Mouse (Mus musculus) neutrophil, adult 5-6 weeks (primary cell): Measurements from ENCODE around the gene Tmem219. TPM values are rescaled to one million over a fixed set of nuclear protein-coding genes. Genes with fewer than 3 reads are reported as not detected.

Experiments
- ATAC-seq: fragments of 151-379, 151-347 bp; 2 replicates; pipeline ENCODE4 v1.8.0; 2017; ENCODE audit warnings: mild to moderate bottlenecking, moderate TSS enrichment; ENCODE audit not compliant: insufficient number of reproducible peaks, poor library complexity, low FRiP score, severe bottlenecking; ENCODE audit errors: extremely low read depth
- total RNA-seq: library from RNA; stranded (forward); fragments of 200-1000 nt; gene quantifications from 2 replicates; pipeline ENCODE4 v1.2.3, GENCODE M21; 2017

The Tmem219 gene
- total RNA-seq = 32.3 and 32.6 TPM in 2 replicates

- no peak for ATAC-seq
Observed at GRCm38 (mm10) chr7:126922624-126923060, at the start of gene Tmem219. Tmem219 (minus strand) TSS chr7:126922917.

- no peak for ATAC-seq
Observed at GRCm38 (mm10) chr7:126967361-126967760, 44.6 kb upstream of the Tmem219 start.

- ATAC-seq = no peak
Observed at GRCm38 (mm10) chr7:126965568-126965967, 42.9 kb upstream of the Tmem219 start.

GRCm38 (mm10) chr7:126963548-126964286 lies 41.0 kb upstream of the Tmem219 start:
- ATAC-seq = no peak

DNA sequence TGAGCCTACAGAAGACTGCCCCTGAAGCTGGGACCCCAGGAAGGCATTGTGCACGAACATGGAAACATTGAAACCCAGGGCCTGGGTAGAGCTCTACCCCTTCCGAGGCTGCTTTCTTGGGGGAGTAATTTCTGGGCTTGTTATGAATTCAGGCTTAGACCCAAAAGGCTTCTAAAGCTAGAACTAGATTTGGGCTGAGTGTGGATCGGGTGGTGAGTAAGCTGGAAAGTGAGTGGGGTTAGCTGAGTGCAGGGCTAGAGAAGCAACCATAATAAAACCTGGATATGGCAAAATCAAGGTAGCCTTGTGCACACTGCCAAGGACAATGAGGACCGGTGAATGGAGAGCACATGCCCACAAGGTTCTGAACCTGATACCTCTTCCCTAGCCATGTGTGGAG lies 39.2 kb upstream of the Tmem219 start:
- no peak for ATAC-seq

GRCm38 (mm10) chr7:126961095-126961494 lies 38.4 kb upstream of the Tmem219 start:
- no peak for ATAC-seq

DNA sequence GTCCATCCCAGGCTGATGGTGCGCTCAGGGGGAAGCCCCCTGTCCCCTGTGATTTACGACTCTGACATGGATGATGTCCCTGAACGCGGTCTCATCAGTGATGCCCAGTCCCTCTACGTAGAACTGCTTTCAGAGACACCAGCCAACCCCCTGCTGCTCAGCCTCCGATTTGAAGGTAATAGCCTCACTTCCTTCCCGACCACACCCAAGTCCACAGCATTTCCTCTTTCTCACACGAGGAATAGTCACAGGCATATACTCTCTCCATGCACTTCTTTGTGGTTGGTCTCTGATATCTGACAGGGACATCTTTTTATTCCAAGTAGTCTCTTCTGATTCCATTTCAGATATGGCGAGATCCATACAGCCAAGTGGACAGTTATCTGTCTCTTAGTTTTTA lies 37.1 kb upstream of the Tmem219 start:
- no peak for ATAC-seq

DNA sequence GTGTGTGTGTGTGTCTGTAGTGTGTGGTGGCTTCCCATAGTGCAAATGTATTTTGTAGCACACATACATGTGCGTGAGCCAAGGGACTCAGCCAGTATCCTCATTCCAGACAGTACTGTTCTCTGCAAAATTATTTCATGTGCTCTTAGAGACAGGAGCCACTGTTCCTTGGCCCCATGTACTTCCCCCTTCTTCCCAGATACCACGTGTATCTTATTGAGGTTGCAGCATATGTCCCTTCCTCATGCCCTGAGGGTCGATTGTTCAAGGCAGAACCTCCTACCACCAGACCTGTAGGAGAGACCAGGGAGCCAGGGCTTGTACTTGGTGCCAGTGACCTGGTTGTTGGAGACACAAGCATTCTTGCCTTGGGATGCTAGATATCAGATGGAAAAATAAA lies 32.4 kb upstream of the Tmem219 start:
- no peak for ATAC-seq

DNA sequence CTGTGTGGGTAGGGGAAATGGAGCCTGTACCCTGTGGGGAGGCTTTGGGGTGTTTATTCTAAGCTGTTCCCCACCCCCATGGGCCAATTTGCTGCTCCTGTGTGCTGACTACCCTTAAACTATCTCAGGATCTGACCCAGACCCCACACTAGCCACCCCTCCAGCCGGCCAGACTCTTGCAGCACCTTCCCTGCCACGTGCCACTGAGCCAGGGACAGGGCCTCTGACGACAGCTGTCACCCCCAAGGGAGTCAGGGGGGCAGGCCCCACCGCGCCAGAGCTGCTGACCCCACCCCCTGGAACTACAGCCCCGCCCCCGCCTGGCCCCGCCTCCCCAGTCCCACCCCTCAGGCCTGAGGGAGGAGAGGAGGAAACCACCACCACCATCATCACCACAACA lies 29.9 kb upstream of the Tmem219 start:
- no peak for ATAC-seq

DNA sequence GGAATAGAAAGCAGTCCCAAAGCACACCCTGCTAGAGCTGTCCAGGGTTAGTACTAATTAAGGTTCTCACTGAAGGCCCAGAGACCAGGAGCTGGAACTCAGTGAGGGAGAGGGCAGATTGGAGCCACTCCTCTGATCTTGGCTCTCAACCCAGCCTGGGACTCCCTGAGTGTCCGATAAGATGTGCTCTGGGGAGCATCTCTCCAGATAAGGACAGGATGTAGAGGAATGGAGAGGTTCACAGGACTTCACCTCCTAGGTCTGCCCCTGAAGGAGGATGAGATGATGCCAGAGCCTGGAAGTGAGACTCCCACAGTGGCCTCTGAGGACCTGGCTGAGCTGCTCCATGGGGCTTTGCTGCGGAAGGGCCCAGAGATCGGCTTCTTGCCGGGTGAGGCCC lies 29.0 kb upstream of the Tmem219 start:
- ATAC-seq = no peak

- ATAC-seq = no peak
Observed at GRCm38 (mm10) chr7:126950647-126951615, 28.2 kb upstream of the Tmem219 start.

DNA sequence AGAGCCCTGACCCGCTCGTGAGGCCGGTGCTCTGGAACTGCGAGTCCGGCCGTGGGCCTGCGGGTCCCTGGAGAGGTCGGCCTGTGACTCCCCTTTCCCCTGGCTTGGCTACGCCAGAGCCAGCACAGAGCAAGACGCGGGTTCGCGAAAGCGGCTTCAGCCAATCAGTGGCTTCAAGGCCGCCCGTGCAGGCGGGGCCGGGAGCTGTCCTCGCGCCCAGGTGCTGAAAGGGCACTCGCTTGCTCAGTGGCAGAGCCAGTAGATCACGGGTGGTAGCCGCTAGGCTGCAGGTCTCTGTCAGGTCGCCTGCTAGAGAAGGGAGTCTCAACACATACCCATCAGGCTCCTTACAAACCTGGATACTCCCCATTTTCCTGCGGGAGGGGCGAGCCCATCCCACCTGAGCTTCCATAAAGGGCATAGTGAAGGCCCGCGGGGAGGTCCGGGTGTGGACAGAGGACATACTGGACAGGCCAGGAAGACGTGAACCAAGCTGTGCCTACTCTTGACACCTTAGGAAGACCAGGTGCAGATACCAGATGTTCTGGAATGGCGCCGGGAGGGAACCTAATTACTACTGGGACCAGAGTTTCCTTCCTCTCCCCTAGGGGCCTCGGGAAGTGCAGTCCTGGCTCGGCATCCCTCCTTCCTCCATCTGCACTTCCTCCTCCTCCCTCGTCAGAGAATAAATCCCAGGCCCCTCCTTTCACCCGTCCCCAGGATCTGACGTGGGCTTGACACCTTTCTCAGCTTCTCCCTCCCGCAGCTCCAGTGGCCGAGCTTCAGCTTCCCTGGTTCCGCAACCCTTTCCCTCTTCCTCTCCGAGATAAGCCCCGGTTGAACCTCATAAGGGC lies 27.3 kb upstream of the Tmem219 start, which contains the start of gene Sez6l2:
Sez6l2 (plus strand) TSS at position 771 of the 854 bp plus-strand sequence.
- peak; percentile 65 for ATAC-seq

DNA sequence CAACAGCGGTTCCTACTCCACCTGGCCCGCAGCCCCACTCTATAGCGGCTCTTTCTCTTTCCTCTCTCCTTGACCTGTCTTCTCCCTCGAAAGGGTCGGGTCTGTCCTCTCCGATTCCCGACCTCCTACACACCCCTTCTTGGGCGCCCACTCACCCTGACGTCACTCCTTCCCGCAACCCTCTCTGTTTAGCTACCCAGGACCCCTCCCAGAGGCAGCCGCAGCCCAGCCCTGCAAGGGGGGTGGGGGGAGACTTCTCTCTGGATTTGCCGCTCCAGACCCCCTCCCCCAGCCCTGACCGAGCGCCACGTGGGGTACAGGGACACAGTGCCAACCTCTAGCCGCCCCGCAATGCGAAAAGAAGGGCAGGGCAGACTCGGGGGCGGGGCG lies 26.7 kb upstream of the Tmem219 start, which contains the start of gene Asphd1:
Asphd1 (minus strand) TSS at position 180 of the 390 bp plus-strand sequence.
- ATAC-seq = no peak

DNA sequence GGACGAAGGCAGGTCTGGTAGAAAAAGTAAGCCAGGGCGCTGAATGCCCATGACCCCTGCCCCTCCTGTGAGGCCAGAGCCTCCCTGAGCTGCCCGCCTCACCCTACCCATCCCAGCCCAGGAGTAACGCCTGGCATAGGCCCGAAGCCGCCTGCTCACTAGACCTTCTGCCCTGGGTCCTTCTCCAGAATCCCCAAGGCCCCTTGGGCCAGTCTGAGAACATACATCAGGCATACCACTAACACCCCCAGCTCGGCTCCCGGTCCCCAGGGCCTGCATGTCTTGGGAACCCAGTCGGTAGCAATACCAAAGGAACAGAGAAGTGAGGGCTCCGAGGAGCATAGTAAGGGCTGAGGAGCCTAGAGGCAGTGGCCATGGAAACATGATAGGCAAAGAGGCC lies 25.9 kb upstream of the Tmem219 start:
- ATAC-seq = no peak

DNA sequence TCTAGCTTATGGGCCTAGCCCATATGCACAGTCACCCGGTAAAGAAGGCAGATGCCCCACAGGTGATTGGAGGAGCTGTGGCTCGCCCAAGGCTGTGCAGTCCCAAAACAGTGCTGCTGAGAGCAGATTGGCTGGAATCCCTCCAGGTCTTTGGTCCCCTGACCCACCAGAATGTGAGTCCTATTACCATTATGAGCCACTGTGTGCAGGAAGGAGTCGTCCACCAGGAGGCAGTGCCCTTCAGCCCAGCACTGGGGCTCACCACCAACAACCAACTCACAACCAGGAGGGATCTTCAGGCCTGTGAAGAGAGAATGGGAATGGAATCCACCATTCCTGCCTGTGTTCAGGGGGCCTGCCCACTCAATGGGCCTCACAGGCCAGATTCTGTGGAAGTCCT lies 23.8 kb upstream of the Tmem219 start:
- peak; percentile 31; the same call in 1 of the 2 replicates for ATAC-seq

DNA sequence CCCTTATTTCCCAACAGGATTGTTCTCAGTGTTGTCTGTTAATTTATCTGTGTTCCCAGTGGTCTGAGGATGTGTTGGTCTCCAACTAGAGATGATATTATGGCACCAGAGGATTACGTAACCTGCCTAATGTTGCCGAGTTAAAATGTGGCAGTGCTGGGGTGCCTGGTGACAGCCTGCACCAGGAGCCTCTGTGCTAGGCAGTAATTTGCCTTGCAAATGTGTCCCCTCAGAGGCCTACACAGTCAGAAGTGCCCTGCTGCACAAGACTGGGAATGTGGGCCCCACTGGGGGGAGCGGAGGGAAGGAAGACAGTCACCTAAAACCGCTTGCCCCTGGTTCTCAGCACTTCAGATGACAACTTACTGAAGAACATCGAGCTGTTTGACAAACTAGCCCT lies 19.1 kb upstream of the Tmem219 start:
- no peak for ATAC-seq

DNA sequence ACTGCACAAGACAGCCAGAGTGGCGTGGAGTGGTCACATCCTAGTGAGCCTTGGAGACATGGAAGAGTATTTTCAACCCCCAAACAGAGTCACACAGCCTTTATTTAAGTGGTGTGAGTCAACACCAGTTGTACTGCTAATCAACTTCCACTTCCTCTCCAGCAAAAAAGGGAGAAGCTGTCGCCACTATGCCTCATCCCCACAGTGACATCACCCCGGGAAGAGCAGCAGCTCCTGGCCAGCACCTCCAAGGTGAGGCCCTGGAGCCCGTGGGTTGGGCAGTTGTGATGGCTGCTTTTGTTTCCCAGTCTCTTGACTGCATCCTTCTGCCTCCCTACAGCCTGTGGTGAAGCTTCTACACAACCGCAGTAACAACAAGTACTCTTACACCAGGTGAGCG lies 18.5 kb upstream of the Tmem219 start:
- ATAC-seq = no peak

GRCm38 (mm10) chr7:126932652-126933051 lies 9.9 kb upstream of the Tmem219 start:
- no peak for ATAC-seq

DNA sequence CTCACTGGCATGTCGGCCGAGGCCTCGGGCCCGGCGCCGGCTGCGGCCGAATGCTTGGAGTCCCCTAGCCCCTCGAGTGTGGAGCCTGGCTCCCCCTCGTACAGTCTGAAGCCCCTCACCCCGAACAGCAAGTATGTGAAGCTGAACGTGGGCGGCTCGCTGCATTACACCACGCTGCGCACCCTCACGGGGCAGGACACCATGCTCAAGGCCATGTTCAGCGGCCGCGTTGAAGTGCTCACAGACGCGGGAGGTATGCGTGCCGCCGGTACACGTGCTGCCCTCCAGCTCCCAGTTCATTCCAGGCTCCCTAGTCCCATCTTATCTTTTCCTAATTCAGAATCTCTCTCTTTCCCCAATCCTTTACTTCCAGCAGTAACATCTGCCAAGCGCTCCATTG lies 6.3 kb upstream of the Tmem219 start:
- ATAC-seq = no peak
